Mouse (Mus musculus): ENCODE results near the gene Zwilch. TPM values are rescaled to one million over a fixed set of nuclear protein-coding genes. Genes with fewer than 3 reads are reported as not detected.
"Not testable (repeated sequence)": the region's sequence is repeated elsewhere in the genome, so short reads cannot be mapped to it uniquely, and the experiment has no call there.

Gene Zwilch
- total RNA-seq, 2 experiments from 2014 or later: 2.6 to 4.8 TPM

DNA sequence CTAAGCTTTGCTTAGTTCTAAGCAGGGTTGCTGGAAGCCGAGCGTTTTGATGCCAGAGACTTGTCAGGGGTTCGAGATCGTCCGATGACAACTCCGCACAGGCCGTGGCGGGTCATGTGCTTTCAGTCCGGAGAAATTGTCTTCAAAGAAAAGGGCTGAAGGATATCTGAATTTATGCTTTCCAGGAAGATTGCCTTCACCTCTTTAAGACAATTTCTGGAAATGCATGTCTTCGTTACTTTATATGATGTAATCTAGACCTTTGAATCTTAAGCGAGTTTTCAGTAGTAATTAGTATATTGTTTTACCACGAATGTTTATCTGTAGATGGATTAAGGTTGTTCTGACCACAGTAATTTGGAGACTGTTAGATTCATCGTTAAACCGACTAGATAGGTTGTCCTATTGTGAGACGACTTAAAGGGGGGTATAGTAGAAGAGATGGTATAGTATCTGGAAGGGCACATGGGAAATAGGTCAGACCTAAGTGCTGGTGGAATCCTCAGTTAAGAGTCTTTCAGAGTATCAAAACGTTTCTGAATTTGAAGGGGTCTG lies 839 bp upstream of the Zwilch start:
- Histone ChIP-seq H3K4me3 (peak overlapping the region; percentile 81), H3K27ac (peak overlapping the region; percentile 97)
- DNase-seq (ENCODE audit: low spot score in 2 of 2): no peak
- TF ChIP-seq CTCF (conservative IDR thresholded peaks at IDR 0.05): no peak; the same call in 1 of the 2 replicates

DNA sequence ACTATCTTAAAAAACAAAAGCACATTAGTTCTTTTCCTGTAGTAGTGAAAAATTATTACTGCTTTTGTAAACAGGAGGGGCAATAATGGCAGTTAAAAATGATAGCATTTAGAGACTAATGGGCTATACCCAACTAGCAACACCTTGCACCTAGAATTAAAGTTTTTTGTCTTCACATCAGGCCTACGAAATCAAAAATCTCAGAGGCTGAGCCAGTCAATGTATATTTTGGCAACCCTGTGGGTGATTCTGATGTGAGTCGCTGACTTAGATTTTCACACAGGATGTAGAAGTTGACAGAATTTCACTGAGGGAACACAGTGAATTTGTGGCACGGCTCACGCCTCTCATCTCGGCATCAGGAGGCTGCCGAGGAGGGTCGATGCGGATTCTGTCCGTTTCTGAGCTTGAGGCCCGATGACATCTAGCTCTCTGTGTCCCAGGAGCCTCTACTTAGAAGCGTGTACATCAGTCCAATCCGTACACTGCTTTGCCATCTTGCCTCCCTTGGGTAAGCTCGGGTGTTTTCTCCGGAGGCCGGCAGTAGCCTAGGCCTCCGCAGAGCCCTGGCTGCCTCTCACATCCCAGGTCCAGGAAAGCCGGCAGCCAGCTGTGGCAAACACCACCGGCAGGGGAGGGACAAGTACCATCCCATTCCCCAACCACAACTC lies 624 bp downstream of the Zwilch start:
- TF ChIP-seq CTCF (conservative IDR thresholded peaks at IDR 0.05): peak; percentile 37
- no peak for DNase-seq (ENCODE audit: low spot score in 2 of 2)
- Histone ChIP-seq H3K4me3 (peak overlapping the region; percentile 81), H3K27ac (peak overlapping the region; percentile 97)

DNA sequence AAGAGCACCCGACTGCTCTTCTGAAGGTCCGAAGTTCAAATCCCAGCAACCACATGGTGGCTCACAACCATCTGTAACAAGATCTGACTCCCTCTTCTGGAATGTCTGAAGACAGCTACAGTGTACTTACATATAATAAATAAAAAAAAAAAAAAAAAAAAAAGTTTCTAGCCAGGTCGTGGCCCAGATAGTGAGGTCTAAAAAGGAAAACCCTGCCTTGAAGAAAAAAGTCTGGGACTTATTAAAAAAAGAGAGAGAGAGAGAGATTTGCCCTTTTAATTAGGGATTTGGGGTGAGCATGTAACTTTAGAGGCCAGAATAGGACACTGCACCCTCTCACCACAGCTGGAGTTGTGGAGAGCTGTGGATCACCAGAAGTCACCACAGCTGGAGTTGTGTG lies 2.9 kb downstream of the Zwilch start:
- H3K4me3 ChIP-seq; DNase-seq (ENCODE audit: low spot score in 2 of 2); H3K27ac ChIP-seq: not testable (repeated sequence)

DNA sequence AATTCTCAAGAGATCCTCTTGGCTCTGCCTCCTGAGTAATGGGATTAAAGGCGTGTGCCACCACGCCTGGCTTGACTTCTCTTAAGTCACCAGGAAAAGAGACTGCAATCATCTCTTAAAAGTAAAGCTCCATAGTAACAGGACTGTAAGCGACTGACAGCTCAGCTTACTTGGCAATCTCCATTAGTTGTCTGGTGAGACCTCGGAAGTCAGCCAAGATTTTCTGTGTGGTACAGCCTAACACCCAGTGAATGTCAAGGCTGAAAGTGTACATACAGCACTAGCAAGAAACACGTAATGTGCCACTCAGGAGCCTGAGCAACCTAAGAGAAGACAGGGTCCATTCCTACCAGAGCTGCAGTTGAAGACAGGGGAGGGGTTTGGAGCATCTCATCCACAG lies 12.4 kb downstream of the Zwilch start:
- H3K27ac ChIP-seq: no peak overlapping the region
- no peak for TF ChIP-seq CTCF (conservative IDR thresholded peaks at IDR 0.05)
- no peak overlapping the region for H3K4me3 ChIP-seq
- DNase-seq (ENCODE audit: low spot score in 2 of 2): no peak

DNA sequence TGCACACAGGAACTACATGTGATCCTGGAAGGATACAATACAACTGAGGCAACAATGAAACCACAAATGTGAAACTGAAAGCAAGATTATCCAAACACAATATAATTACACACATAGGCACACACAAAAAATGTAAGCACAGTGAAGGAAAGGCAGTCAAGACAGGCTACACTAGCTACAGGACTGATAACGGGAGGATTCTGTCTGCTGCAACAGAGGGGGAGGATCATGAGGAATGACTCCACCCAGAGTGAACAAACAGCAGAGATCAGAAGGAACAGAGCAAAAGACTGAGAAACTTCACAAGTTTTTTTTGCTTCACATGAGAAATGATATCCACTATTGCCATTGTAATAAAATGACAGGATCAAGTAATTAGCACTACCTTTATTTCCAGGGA lies 16.3 kb downstream of the Zwilch start:
- Histone ChIP-seq H3K27ac (no peak overlapping the region), H3K4me3 (no peak overlapping the region)
- DNase-seq (ENCODE audit: low spot score in 2 of 2): no peak
- TF ChIP-seq CTCF (conservative IDR thresholded peaks at IDR 0.05): no peak

DNA sequence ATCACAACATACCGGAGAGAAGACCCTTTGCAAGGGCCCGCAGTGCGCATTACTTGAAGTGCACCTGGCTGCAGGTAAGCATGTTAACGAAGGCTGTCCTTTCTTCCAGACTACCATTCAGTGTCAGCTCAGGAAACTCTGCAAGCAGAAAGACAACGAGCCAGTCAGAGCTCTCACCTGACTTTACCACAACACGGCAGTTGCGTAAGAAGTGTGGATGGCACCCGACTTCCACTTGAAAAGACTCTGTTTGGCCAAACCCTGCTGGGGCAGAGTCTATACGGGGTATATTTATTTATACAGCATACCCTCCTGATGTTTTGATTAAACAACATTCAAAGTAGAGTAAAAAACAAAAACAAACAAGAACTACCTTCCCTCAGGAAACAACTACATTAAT lies 33.0 kb downstream of the Zwilch start:
- Histone ChIP-seq H3K27ac (no peak overlapping the region), H3K4me3 (no peak overlapping the region)
- TF ChIP-seq CTCF (conservative IDR thresholded peaks at IDR 0.05): no peak
- no peak for DNase-seq (ENCODE audit: low spot score in 2 of 2)

DNA sequence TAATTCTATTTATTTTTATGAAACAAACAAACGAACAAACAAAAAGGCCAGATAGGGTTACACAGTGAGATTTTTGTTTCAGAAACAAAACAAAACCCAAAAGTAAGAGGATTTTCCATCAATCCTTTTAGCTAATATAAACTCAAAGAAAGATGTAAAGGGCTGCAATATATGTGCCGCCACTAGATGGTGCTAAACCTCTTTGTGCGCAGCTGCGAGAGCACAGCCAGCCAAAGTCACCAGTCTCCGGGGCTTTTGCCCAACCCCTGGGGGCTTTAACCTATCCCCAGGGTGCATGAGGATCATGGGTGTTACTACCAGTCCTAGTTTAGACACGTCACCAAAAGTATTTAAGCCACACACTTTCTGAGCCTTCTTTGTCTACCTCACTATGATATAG lies 34.0 kb downstream of the Zwilch start:
- peak overlapping the region; percentile 29; the same call in 1 of the 2 replicates for H3K4me3 ChIP-seq
- not testable (repeated sequence) for H3K27ac ChIP-seq
- DNase-seq (ENCODE audit: low spot score in 2 of 2): peak; percentile 30 to 63
- TF ChIP-seq CTCF (conservative IDR thresholded peaks at IDR 0.05): peak; percentile 92

DNA sequence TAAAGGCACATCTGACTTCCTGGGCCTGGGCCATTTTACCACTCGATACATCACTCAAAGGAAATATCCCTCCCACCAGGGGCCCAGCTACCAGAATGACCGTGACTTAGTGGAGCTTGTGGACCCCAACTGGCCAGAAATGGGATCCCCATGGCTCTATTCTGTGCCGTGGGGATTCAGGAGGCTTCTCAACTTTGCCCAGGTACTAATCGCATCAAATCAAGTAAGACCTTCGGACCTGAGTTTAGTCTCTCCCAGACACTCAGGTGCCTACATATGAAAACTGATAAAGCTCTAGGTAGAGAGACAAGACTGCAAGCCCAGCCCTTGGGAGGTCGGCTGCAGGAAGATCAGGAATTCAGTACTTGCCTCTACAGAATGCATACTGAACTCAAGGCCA lies 41.3 kb downstream of the Zwilch start:
- no peak for TF ChIP-seq CTCF (conservative IDR thresholded peaks at IDR 0.05)
- Histone ChIP-seq H3K27ac (no peak overlapping the region), H3K4me3 (no peak overlapping the region)
- DNase-seq (ENCODE audit: low spot score in 2 of 2): no peak

DNA sequence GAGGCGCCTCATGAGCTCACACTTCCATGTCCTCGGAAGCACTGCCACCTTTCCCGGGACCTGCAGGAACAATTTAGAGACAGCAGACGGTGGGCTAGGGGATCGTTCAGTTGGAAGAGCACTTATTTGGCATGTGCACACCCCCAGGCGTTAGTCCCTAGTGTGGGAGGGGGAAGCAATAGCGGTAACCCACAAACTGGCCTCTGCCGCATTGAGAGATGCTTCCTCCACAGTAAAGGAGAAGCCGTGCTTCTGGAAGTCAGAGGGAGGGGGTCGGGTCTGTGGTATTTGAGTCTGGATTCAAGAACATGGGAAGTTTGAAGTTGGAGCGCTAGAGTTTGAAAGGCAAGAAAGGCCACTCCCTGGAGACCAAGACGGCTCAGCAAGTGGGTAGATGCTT lies 46.8 kb downstream of the Zwilch start:
- no peak for TF ChIP-seq CTCF (conservative IDR thresholded peaks at IDR 0.05)
- no peak overlapping the region for H3K4me3 ChIP-seq
- H3K27ac ChIP-seq: no peak overlapping the region
- DNase-seq (ENCODE audit: low spot score in 2 of 2): no peak

DNA sequence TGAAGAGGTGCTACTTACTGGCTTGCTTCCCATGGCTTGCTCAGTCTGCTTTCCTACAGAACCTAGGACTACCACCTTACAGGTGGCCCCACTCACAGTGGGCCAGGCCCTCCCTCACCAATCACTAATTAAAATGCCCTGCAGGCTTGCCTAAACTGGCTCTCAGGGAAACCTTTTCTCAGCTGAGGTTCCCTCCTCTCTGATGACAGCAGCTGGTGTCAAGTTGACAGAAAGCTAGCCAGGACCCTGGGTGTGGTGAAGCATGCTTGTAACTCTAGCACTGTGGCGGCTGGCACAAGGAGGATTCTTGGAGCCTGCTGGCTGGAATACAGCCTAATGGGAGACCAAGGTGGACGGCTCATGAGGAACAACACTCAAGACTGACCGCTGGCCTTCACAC lies 47.6 kb downstream of the Zwilch start:
- TF ChIP-seq CTCF (conservative IDR thresholded peaks at IDR 0.05): no peak
- no peak for DNase-seq (ENCODE audit: low spot score in 2 of 2)
- no peak overlapping the region for H3K4me3 ChIP-seq
- no peak overlapping the region for H3K27ac ChIP-seq

DNA sequence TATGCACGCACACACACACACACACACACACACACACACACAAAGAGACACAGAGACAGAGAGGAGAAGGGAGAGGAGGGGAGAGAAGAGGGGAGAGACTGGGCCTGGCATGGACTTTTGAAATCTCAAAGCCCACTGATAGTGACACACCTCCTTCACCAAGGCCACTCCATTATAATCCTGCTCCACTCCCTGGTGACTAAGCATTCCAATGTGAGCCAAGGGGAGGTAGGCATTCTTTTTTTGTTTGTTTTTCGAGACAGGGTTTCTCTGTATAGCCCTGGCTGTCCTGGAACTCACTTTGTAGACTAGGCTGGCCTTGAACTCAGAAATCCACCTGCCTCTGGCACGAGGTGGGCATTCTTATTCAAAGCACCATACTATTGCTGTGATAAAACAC lies 48.1 kb downstream of the Zwilch start:
- DNase-seq (ENCODE audit: low spot score in 2 of 2); H3K4me3 ChIP-seq; H3K27ac ChIP-seq: not testable (repeated sequence)

DNA sequence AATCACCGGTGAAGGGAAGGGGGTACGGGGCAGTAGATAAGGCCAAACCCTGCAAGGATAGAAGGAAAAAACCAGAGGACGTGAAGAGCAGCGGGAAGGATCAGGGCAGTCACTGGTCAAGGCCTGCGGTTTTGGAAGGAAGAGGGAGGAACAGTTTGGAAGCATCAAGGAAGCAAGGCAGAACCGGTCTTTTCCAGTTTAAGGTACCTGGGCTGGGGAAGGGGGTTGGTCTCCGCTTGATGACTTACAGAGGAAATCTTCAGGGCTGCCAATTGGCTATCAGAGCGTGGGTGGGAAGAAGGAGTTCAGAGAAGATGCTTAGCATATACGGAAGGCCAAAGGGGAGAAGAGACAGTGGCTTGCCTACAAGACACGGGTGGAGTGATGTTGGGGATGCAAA lies 50.3 kb downstream of the Zwilch start:
- DNase-seq (ENCODE audit: low spot score in 2 of 2): no peak
- H3K4me3 ChIP-seq: no peak overlapping the region
- no peak overlapping the region for H3K27ac ChIP-seq
- no peak for TF ChIP-seq CTCF (conservative IDR thresholded peaks at IDR 0.05)

DNA sequence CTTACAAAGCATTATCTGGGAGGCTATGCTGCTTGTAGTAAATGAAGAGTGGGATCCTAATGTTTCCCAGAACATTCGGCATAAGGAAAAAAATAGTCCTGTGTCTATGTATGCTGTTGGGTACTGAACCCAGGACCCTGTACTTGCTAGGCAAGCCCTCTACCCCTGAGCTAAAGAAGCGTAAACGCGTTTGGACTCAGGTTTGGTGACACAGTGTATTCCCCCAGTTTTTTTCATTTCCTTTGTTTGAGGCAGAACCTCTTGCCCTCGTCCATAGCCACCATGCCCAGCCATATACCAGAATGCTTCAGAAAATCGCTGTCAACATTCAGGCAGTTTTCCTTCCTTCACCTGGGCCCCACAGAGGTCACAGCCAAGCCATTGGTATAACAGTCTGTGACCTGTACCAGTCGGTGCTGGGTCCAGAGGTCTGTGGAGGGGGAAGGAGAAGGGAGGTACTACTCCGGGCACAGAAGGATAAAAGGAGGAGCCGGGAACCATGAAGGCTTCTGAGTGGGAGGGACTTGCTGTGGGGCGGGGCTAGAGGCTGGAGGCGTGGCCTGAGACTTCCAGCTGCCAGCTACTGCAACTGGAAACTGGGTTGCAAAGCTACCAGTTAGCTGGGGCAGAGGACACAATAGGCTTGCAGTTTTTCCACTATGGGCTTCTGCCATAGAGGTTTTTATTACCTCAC lies 52.2 kb downstream of the Zwilch start:
- TF ChIP-seq CTCF (conservative IDR thresholded peaks at IDR 0.05): no peak
- H3K27ac ChIP-seq: no peak overlapping the region
- H3K4me3 ChIP-seq: no peak overlapping the region
- DNase-seq (ENCODE audit: low spot score in 2 of 2): no peak

DNA sequence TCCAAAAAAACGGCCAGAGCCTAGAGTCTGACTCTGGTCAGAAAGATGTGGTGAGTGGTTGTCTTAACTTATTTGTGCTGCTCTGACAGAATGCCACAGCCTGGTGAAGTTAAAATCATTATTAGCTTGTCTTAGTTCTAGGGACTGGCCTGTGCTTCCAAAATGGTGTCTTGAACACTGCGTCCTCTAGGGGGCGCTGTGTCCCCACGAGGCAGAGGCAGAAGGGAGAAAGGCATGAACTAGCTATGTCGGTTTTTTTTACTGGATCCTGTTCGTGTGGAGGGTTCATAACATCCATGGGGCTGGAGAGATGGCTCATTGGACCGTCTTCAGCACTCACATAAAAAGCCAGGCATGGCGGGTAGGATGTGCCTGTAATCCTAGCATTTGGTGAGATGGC lies 53.0 kb downstream of the Zwilch start:
- H3K27ac ChIP-seq: no peak overlapping the region
- H3K4me3 ChIP-seq: no peak overlapping the region
- peak; percentile 10 to 65 for DNase-seq (ENCODE audit: low spot score in 2 of 2)
- TF ChIP-seq CTCF (conservative IDR thresholded peaks at IDR 0.05): peak; percentile 85

Measured in layer of hippocampus, adult 2 months (tissue).